Mouse (Mus musculus) stomach, embryonic 14.5 days (tissue): ENCODE results near the gene Gm49416. TPM values are rescaled to one million over a fixed set of nuclear protein-coding genes. Genes with fewer than 3 reads are reported as not detected.

Experiments used
- microRNA-seq: library from miRNA; unstranded; fragments of <30 nt; microRNA quantifications from one replicate; pipeline ENCODE4, GENCODE M21; 2016
- polyA plus RNA-seq: library from polyadenylated mRNA; unstranded; fragments of >200 nt; fragmentation: Nextera tagmentation; extraction: Ambion mirVana; gene quantifications from 2 replicates; pipeline ENCODE4 v1.2.1, GENCODE M21; 2014

Gene Gm49416
- polyA plus RNA-seq, 1 experiment from 2014 or later, result not detected

Small RNAs within 50 kb of the gene (microRNA-seq; reads per million reads assigned to microRNA genes)
- not detected for gene Mir5136

Other genes starting within 250 kb of the Gm49416 start
- gene Chrm1, start 225.1 kb upstream of the Gm49416 start, polyA plus RNA-seq, result 0.35 and 0.38 TPM in 2 replicates
- gene Slc3a2, start 165.6 kb upstream of the Gm49416 start, polyA plus RNA-seq, result 80.8 and 91.1 TPM in 2 replicates
- gene Wdr74, start 153.1 kb upstream of the Gm49416 start, polyA plus RNA-seq, result 79.4 and 85.6 TPM in 2 replicates
- 1.0 and 1.9 TPM in 2 replicates for gene 1700092M07Rik, start 148.2 kb upstream of the Gm49416 start, polyA plus RNA-seq
- gene Stx5a, start 147.5 kb upstream of the Gm49416 start, polyA plus RNA-seq, result 141 and 143 TPM in 2 replicates
- gene Nxf1, start 131.9 kb upstream of the Gm49416 start, polyA plus RNA-seq, result 168 and 178 TPM in 2 replicates
- gene Tmem223, start 117.9 kb upstream of the Gm49416 start, polyA plus RNA-seq, result 178 and 194 TPM in 2 replicates
- gene Tmem179b, start 114.5 kb upstream of the Gm49416 start, polyA plus RNA-seq, result 85.4 and 94.0 TPM in 2 replicates
- gene Taf6l, start 102.5 kb upstream of the Gm49416 start, polyA plus RNA-seq, result 17.1 and 17.5 TPM in 2 replicates
- gene Polr2g, start 90.3 kb upstream of the Gm49416 start, polyA plus RNA-seq, result 140 and 151 TPM in 2 replicates
- gene Zbtb3, start 86.4 kb upstream of the Gm49416 start, polyA plus RNA-seq, result 4.7 and 5.2 TPM in 2 replicates
- 47.5 and 51.7 TPM in 2 replicates for gene Ttc9c, start 69.6 kb upstream of the Gm49416 start, polyA plus RNA-seq
- gene Hnrnpul2, start 68.9 kb upstream of the Gm49416 start, polyA plus RNA-seq, result 10.0 and 10.1 TPM in 2 replicates
- gene AC129217.1, start 59.2 kb upstream of the Gm49416 start, polyA plus RNA-seq, result not detected in 2 replicates
- gene Bscl2, start 51.5 kb upstream of the Gm49416 start, polyA plus RNA-seq, result 42.5 and 43.0 TPM in 2 replicates
- gene Gng3, start 49.7 kb upstream of the Gm49416 start, polyA plus RNA-seq, result 13.9 and 17.8 TPM in 2 replicates
- 1.2 and 1.6 TPM in 2 replicates for gene Lrrn4cl, start 38.2 kb upstream of the Gm49416 start, polyA plus RNA-seq
- gene Ubxn1, start 17.4 kb upstream of the Gm49416 start, polyA plus RNA-seq, result 154 and 162 TPM in 2 replicates
- gene Uqcc3, start 8.0 kb upstream of the Gm49416 start, polyA plus RNA-seq, result 63.9 and 67.6 TPM in 2 replicates
- gene Lbhd1, start 5.2 kb upstream of the Gm49416 start, polyA plus RNA-seq, result 58.5 and 82.3 TPM in 2 replicates
- gene Gm49403, start 5.0 kb upstream of the Gm49416 start, polyA plus RNA-seq, result not detected in 2 replicates
- gene 1810009A15Rik, start 73 bp upstream of the Gm49416 start, polyA plus RNA-seq, result 71.0 and 82.4 TPM in 2 replicates
- gene Ints5, start 4.1 kb downstream of the Gm49416 start, polyA plus RNA-seq, result 29.3 and 33.5 TPM in 2 replicates
- gene Ganab, start 9.1 kb downstream of the Gm49416 start, polyA plus RNA-seq, result 82.0 and 90.3 TPM in 2 replicates
- gene B3gat3, start 31.4 kb downstream of the Gm49416 start, polyA plus RNA-seq, result 35.7 and 37.5 TPM in 2 replicates
- 1.0 and 2.0 TPM in 2 replicates for gene Rom1, start 40.4 kb downstream of the Gm49416 start, polyA plus RNA-seq
- gene Eml3, start 40.6 kb downstream of the Gm49416 start, polyA plus RNA-seq, result 16.8 and 18.2 TPM in 2 replicates
- gene Mta2, start 52.9 kb downstream of the Gm49416 start, polyA plus RNA-seq, result 41.5 and 45.3 TPM in 2 replicates
- gene Tut1, start 64.9 kb downstream of the Gm49416 start, polyA plus RNA-seq, result 27.2 and 27.6 TPM in 2 replicates
- 469 and 470 TPM in 2 replicates for gene Eef1g, start 78.1 kb downstream of the Gm49416 start, polyA plus RNA-seq
- gene Ahnak, start 100.4 kb downstream of the Gm49416 start, polyA plus RNA-seq, result 33.4 and 40.6 TPM in 2 replicates
- not detected in 2 replicates for gene Scgb1a1, start 199.0 kb downstream of the Gm49416 start, polyA plus RNA-seq
- gene Asrgl1, start 246.7 kb downstream of the Gm49416 start, polyA plus RNA-seq, result 9.3 and 15.2 TPM in 2 replicates